Mouse (Mus musculus) bone marrow, adult 2 months (tissue): ENCODE measurements around the gene H2-Q4.
"Not testable (repeated sequence)": the region's sequence is repeated elsewhere in the genome, so short reads cannot be mapped to it uniquely, and the experiment has no call there.

ENCODE experiments used
- CTCF ChIP-seq: fragments of 200-500 bp; IDR thresholded peaks from 2 replicates; pipeline ENCODE4 v1.5.1; 2011; ENCODE audit warnings: low read length, control low read depth; ENCODE audit not compliant: control insufficient read depth, insufficient read depth
- POLR2A ChIP-seq: fragments of 200-500 bp; IDR thresholded peaks from 2 replicates; pipeline ENCODE4 v1.6.1; 2011; ENCODE audit warnings: low read depth, mild to moderate bottlenecking, control low read depth, low read length, borderline replicate concordance; ENCODE audit not compliant: control insufficient read depth

GRCm38 (mm10) chr17:35415273-35416129 is 36.1 kb downstream of the H2-Q4 start:
- TF ChIP-seq CTCF, POLR2A: not testable (repeated sequence)
